Mouse (Mus musculus): Measurements from ENCODE around the gene Tmem185a.

- 0 out of 2 replicates have a peak, but pooled peaks have one; percentile 14 for TF ChIP-seq CTCF (IDR thresholded peaks at IDR 0.05)
- no peak for TF ChIP-seq EP300 (IDR thresholded peaks at IDR 0.05)
Measured at GRCm38 (mm10) chrX:70476792-70477776, at the start of gene Tmem185a.
